Mouse (Mus musculus) neural tube, embryonic 11.5 days (tissue): Measurements from ENCODE around the gene Chn2. TPM values are rescaled to one million over a fixed set of nuclear protein-coding genes. Genes with fewer than 3 reads are reported as not detected.
"Not testable (repeated sequence)": the region's sequence is repeated elsewhere in the genome, so short reads cannot be mapped to it uniquely, and the experiment has no call there.

ENCODE experiments used
- ATAC-seq: fragments of 200-750 bp; cut with Nextera tagmentation; 2 replicates; pipeline ENCODE4 v1.8.0; 2017; ENCODE audit warnings: moderate number of reproducible peaks, mild to moderate bottlenecking, moderate TSS enrichment, moderate library complexity; ENCODE audit not compliant: insufficient read depth, low FRiP score, low TSS enrichment
- DNase-seq: peaks from one replicate; pipeline ENCODE4 v3.0.0-alpha.2; 2015; ENCODE audit warnings: low spot score
- H3K27ac ChIP-seq: fragments of 300-500 bp; sonication (generic); 2 replicates; pipeline ENCODE4 v1.5.1; 2014; ENCODE audit warnings: low read depth, mild to moderate bottlenecking, low read length
- H3K27me3 ChIP-seq: fragments of 300-500 bp; sonication (generic); 2 replicates; pipeline ENCODE4 v1.6.1; 2014; ENCODE audit warnings: mild to moderate bottlenecking, low read length, mixed read lengths; ENCODE audit not compliant: control insufficient read depth, insufficient read depth
- H3K36me3 ChIP-seq: fragments of 300-500 bp; sonication (generic); 2 replicates; pipeline ENCODE4 v1.6.1; 2014; ENCODE audit warnings: mild to moderate bottlenecking, low read length, moderate library complexity, mixed read lengths; ENCODE audit not compliant: control insufficient read depth, insufficient read depth
- H3K4me1 ChIP-seq: fragments of 300-500 bp; sonication (generic); 2 replicates; pipeline ENCODE4 v1.6.1; 2014; ENCODE audit warnings: low read length, mixed read lengths; ENCODE audit not compliant: control insufficient read depth, insufficient read depth
- H3K4me2 ChIP-seq: fragments of 300-500 bp; sonication (generic); 2 replicates; pipeline ENCODE4 v1.6.1; 2014; ENCODE audit warnings: low read depth, mild to moderate bottlenecking, moderate library complexity
- H3K4me3 ChIP-seq: fragments of 300-500 bp; sonication (generic); 2 replicates; pipeline ENCODE4 v1.5.1; 2014; ENCODE audit warnings: low read depth, low read length
- H3K9ac ChIP-seq: fragments of 300-500 bp; sonication (generic); 2 replicates; pipeline ENCODE4 v1.6.1; 2014; ENCODE audit warnings: mild to moderate bottlenecking, low read length
- H3K9me3 ChIP-seq: fragments of 300-500 bp; sonication (generic); 2 replicates; pipeline ENCODE4 v1.6.1; 2016; ENCODE audit warnings: low read length; ENCODE audit not compliant: control insufficient read depth
- WGBS: fragments of 180-500 bp; shearing (Covaris S2); extraction: QIAGEN DNeasy Blood & Tissue Kit; methylation state at CpG from one replicate; pipeline ENCODE4 v1.1.7; 2014; 5-methylcytosine and 5-hydroxymethylcytosine counted together
- polyA plus RNA-seq: library from polyadenylated mRNA; unstranded; fragments of >200 nt; fragmentation: Nextera tagmentation; extraction: Ambion mirVana; gene quantifications from 2 replicates; pipeline ENCODE4 v1.2.1, GENCODE M21; 2014

Chn2 gene
- polyA plus RNA-seq, 1 experiment from 2014 or later = 24.2 TPM

DNA sequence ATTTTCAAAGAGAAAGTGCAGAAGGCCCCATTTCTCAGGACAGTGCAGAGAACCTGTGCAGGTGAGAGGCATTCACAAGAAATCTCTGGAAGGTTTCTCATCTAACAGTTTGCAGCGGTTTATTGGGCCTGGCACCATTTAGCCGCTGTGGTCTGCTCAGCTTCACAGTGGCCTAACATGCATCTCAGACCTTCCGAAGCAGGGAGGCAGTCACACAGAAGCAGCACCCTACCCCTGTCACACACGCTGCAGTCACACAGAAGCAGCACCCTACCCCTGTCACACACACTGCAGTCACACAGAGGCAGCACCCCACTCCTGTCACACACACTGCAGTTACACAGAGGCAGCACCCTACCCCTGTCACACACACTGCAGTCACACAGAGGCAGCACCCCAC, 126.5 kb downstream of the Chn2 start:
- Histone ChIP-seq H3K9ac (no peak overlapping the region), H3K27ac (no peak overlapping the region), H3K9me3 (no peaks in the 10 kb centered on the region), H3K36me3 (no peaks in the 10 kb centered on the region), H3K4me3 (no peak overlapping the region), H3K27me3 (no peaks in the 10 kb centered on the region), H3K4me1 (no peaks in the 10 kb centered on the region), H3K4me2 (no peak overlapping the region)
- no peak for DNase-seq
- WGBS = 94% methylated on average over 4 of the region's 4 CpGs
- ATAC-seq = no peak

DNA sequence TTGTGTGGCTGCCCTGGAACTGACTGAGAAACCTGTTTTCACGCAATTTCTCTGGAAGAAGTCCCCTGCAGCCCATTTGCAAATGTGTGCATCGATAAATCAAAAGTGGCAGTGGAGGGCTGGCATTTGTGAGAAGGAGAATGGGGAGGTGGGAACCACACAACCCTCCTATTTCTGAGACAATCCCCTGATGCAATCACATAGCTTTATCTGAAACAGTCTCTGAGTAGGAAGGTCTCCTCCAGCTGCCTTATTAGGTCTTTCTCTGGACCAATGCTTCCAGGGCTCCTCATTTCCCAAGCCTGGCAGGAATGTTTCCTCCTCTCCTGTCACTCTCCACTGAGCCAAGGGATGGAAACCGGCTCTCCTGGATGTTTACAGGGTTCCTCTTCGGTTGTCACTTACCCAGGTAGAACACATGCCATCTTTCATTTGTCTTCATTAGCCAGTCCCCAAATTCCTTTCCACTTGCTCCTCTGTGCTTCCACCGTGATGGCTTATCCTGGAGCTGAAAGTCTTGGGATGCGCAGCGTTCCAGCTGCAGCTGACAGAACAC, 127.7 kb downstream of the Chn2 start:
- WGBS = 70% methylated on average over 7 of the region's 7 CpGs
- H3K4me2 ChIP-seq = no peak overlapping the region
- H3K36me3 ChIP-seq = no peaks in the 10 kb centered on the region
- no peak overlapping the region for H3K27ac ChIP-seq
- H3K4me3 ChIP-seq = no peak overlapping the region
- H3K27me3 ChIP-seq = no peaks in the 10 kb centered on the region
- no peak for ATAC-seq
- H3K4me1 ChIP-seq = no peaks in the 10 kb centered on the region
- no peak for DNase-seq
- H3K9ac ChIP-seq = no peak overlapping the region
- H3K9me3 ChIP-seq = no peaks in the 10 kb centered on the region

DNA sequence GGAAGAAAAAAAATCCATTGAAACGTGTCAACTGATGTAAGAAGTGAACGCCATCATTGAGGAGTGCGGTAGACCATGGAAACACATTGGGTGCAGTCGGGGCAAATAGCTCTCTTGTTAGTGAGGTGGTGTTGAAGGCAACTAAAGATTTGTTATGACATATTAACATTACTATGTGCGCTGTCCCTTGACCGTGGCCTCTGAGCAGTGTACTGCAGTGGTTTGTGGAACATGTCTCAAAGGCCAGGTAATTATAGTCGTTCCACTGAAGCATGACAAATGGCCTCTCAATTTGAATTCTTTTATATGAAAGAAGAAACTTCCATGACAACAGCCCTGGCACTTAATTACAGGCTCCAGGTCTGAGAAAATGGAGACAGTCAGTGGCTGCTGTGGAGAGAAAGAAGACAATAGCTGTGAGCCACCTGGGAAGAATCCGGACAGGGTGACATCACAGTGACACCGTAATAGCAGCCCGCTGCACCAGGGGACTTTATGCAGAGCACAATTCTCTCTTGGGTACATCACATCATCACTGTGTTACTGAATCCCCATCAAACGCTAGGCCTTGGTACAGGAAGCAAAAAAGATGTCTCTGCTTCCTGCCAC, 131.0 kb downstream of the Chn2 start:
- Histone ChIP-seq H3K4me1 (no peaks in the 10 kb centered on the region), H3K36me3 (no peaks in the 10 kb centered on the region), H3K9me3 (no peaks in the 10 kb centered on the region), H3K27ac (no peak overlapping the region), H3K4me3 (no peak overlapping the region), H3K9ac (no peak overlapping the region), H3K4me2 (no peak overlapping the region), H3K27me3 (no peaks in the 10 kb centered on the region)
- no peak for DNase-seq
- WGBS = 82% methylated on average over 11 of the region's 11 CpGs
- ATAC-seq = no peak

DNA sequence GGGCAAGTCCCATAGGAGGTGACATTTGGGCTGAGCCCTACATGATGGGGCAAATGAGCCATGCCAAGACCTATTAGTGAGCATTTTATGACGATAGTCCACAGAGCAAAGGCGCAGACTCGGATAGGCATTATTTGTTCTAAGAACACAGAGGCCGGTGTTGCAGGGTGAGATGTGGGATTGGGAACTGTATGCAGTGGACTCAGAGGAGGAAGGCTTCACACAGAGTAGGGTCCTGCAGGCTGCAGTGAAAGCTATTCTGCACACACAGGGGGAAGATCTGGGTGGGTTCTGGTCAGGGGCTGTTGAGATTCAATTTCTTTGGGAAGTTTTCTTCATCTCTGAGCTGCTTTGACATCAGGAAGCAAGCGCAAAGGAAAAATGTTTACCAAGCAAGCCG, 132.0 kb downstream of the Chn2 start:
- 56% methylated on average over 6 of the region's 6 CpGs for WGBS
- Histone ChIP-seq H3K36me3 (no peaks in the 10 kb centered on the region), H3K9ac (no peak overlapping the region), H3K9me3 (no peaks in the 10 kb centered on the region), H3K27me3 (no peaks in the 10 kb centered on the region), H3K4me2 (no peak overlapping the region), H3K4me1 (no peaks in the 10 kb centered on the region), H3K4me3 (no peak overlapping the region), H3K27ac (no peak overlapping the region)
- ATAC-seq (no peak), DNase-seq (peak; percentile 20)

DNA sequence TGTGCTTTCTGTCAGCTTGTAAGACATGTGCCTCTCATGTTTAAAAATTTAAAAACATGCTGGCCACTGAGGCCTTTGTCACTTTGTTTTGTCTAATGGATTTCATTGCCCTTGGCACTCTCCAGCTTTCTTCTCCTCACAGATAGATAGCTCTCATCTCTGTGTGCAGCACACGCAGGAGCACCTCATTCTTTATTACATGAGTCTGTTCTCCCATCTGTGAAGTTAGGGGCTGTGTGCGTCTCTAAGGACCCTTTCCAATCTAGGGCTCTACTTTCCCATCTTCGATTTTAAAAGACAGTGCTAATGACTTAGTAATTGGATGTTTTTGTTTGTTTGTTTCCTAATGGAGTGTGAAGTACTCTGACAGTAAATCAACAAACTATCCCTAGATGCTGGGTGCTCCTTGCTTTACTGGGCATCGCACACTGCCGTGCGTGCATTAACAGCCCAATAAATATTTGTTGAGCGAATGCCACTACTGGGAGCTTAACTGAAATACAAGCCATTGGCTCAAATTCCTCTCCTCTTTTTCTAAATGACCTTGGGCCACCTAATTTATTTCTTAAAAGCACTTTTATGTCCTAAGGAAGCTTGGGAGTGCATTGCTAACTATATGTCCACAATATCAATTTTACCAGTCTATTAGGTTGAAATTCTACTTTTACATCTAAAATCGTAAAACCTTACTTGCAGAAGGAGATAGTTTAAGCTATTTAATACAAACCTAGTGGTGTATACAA, 136.3 kb downstream of the Chn2 start:
- Histone ChIP-seq H3K4me1 (no peaks in the 10 kb centered on the region), H3K9ac (no peak overlapping the region), H3K27me3 (no peaks in the 10 kb centered on the region), H3K4me3 (no peak overlapping the region), H3K27ac (no peak overlapping the region), H3K36me3 (no peaks in the 10 kb centered on the region), H3K9me3 (no peaks in the 10 kb centered on the region), H3K4me2 (no peak overlapping the region)
- ATAC-seq (no peak), DNase-seq (no peak)
- 62% methylated on average over 8 of the region's 8 CpGs for WGBS

DNA sequence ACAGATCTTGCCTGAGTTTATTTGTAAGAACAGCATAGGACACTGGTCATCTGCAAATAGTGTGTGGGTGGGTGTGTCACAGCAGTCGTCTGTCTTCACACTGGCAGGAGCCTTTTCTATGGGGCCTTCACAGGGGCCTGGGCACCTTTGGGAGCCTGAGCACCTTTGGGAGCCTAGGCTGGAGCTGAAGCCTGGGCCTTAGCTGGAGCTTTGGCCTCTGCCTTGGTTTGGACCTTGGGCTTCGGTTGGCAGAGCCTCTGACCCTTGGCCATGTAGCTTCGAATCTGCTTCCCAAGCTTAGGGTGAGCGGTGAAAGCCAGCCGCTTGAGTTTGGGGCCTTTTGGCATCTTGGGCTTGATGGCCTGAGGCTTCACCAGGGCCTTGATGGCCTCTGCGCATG, 137.7 kb downstream of the Chn2 start:
- H3K9ac ChIP-seq, ATAC-seq, H3K4me2 ChIP-seq, H3K4me1 ChIP-seq, H3K27me3 ChIP-seq, H3K9me3 ChIP-seq, H3K36me3 ChIP-seq, H3K27ac ChIP-seq, H3K4me3 ChIP-seq, DNase-seq: not testable (repeated sequence)
- 89% methylated on average over 6 of the region's 6 CpGs for WGBS

DNA sequence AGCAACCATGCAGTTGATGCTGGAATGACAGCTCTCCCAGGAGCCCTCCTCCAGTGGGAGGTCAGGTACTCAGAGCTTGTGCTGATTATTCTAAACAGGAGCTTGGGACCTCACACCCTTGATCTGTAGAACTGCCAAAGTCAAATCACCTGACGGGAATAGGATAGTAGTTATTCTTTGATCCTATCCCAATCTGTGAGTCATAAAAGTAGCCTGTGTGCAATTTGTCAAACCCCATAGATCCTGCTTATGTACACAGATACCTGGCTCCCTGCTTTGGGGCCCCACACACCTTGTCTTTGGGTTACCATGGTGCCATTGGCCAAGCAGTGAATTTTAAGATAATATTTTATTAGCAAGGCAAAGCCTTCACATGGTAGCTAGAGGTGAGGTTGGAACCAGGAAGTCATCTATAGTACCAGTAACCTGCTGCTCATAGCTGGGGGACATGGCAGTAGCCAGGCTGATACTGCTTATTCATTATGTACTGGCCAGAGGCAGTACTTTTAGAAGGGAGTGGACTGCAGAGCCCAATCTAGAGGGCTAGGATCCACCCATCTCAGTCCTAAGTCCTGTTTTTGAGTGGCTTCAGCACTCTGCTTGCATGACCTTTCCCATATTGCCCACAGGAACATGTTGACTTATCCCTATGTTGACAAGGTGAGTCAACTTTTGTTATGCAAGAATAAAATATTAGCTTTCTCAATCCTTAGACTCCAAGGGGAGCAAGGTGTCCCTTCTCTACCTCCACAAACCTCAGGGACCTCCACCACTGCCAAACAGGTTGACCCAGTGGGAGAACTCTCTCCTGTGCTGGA, 139.9 kb downstream of the Chn2 start:
- Histone ChIP-seq H3K4me2 (no peak overlapping the region), H3K9ac (no peak overlapping the region), H3K27ac (no peak overlapping the region), H3K4me3 (no peak overlapping the region), H3K27me3 (no peaks in the 10 kb centered on the region), H3K36me3 (no peaks in the 10 kb centered on the region), H3K9me3 (no peaks in the 10 kb centered on the region), H3K4me1 (0 out of 2 replicates have a peak, but pooled peaks cover 2% of the 10 kb centered on the region)
- DNase-seq (no peak), ATAC-seq (no peak)
- WGBS = 68% methylated on average over 1 of the region's 1 CpGs

DNA sequence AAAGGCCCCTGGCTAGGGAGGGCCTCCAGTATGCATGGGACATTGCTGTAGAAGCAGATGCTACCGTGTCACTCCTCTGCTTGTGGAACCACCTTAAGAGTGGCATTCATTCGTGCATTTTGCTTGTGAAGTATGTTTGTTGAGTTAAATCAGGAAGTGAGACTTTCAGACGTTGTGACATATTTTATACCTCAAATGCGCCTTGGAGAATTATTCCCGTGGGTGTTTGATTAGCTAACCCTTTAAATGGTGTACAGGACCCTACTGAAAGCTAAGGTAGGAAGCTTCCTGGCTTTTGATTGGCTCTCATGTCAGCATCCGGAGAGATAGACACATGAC, 140.5 kb downstream of the Chn2 start:
- 92% methylated on average over 6 of the region's 6 CpGs for WGBS
- no peak for DNase-seq

More for the DNA sequence above, 140.5 kb downstream of the Chn2 start:
- Histone ChIP-seq H3K4me3 (no peak overlapping the region), H3K9me3 (no peaks in the 10 kb centered on the region), H3K4me1 (0 out of 2 replicates have a peak, but pooled peaks cover 4% of the 10 kb centered on the region), H3K9ac (no peak overlapping the region), H3K27ac (no peak overlapping the region), H3K27me3 (no peaks in the 10 kb centered on the region), H3K36me3 (no peaks in the 10 kb centered on the region), H3K4me2 (no peak overlapping the region)
- no peak for ATAC-seq
